Mouse (Mus musculus) bone marrow, adult 2 months (tissue): ENCODE results near the gene Med29.

Experiments
- CTCF ChIP-seq: fragments of 200-500 bp; IDR thresholded peaks from 2 replicates; pipeline ENCODE4 v1.5.1; 2011; ENCODE audit warnings: low read length, control low read depth; ENCODE audit not compliant: control insufficient read depth, insufficient read depth
- POLR2A ChIP-seq: fragments of 200-500 bp; IDR thresholded peaks from 2 replicates; pipeline ENCODE4 v1.6.1; 2011; ENCODE audit warnings: low read depth, mild to moderate bottlenecking, control low read depth, low read length, borderline replicate concordance; ENCODE audit not compliant: control insufficient read depth

DNA sequence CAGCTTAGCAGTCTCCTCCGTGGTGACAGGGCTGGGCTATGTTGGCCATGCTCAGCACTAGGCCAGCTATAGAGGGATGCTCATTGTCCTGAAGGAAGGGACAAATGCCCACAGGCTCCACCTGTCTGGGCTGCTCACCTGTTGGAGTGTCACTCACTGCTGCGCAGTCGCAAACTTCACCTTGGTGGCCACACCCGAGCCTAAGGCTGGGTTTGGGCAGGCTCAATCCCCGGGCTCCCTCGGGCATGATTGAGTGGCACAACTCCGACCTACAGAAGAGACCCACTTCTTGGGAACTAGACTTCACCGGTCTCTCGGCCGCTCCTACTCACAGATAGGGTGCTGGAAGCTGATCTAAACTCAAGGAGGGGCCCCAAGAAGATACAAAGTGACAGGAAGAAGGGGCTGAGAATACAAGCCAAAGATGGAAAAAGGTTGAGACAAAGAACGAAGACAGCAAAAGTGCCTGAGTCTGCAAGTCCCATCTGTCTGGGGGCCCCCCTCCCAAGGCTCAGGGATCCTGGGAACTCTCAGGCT lies 21.5 kb downstream of the Med29 start:
- no peak for TF ChIP-seq CTCF
- no peak for TF ChIP-seq POLR2A
